Mouse (Mus musculus): ENCODE measurements around the gene Ahr.

Ahr gene

DNA sequence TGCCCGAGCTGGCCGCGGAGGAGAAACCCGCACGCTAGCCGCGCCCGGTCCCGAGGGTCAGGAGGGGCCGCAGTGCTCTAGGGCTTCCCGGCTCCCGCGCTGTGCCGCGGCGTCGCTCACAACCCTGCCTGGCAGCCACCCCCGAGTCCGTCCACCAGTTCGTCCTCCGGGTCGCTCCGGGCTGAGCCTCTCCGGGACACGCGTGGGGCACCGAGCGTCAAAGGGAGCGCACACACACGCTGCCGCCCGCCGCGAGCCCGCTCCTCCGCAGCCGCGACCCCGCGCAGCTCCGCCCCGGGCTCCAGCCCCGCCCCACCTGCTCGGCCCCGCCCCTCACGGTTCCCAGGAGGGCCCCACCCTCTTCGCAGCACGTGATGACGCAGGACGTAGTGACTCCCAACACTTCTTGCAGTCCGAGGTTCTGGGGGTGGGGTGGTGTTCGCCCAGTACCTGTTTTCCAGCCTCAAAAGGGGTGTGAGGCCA, at the start of gene Ahr:
Gene Ahr, minus strand, starts transcription at position 285 of the 483 bp plus-strand sequence.
- peak; percentile 75 to 78 for DNase-seq

DNA sequence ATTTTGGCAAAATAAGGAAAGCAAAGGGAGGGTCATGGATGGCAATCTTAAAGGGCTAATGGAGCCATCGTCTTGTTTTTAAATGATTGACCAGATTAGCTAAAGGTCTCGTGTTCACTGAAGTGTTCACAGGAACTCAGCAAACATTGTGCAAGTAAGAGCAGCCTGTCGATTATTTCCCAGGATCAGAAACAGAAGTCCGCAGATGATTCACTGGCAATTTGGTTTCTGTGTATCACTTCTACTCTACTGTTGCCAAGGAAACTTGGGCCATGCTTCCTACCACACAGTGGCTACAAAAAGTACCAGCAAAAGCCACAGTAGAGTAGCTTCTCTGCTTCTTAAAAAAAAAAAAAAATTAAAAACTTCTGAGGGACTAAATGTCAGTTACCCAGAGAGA, 44.0 kb upstream of the Ahr start:
- no peak for DNase-seq

DNA sequence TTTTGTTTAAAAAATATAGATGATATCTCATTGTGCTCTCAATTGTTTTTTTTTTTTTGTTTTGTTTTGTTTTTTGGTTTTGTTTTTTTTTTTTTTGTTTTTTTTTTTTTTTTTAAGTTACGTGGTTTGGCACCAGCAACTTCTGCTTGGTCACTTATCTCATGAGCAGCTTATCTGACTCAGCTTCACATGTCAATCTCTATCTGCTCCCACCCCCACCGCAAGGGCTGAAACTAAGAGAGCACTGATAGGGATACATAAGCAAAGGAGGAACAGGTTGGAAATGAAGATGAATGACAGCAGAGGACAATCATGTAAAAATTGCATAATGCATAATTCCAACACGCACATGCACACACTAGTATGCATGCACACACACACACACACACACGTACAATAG, 41.3 kb upstream of the Ahr start:
- DNase-seq: no peak

DNA sequence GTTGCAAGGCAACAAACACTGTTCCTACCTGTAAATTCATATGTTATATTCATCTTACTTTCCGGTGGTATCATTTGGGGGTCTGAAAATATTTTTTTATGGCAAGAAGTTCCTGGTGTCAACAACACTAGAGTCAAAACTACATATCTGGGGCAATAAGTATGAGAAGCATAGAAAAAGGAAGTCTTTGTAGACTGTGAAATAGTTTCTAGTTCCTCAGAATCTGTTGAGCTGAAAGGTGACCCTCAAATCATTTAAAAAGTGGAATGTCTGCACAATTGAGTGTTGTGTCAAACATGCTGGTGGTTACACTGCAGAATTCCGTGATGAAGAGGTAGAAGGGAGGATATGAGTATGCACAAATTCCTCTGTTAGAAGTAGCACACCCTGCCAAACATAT, 38.9 kb upstream of the Ahr start:
- no peak for DNase-seq

DNA sequence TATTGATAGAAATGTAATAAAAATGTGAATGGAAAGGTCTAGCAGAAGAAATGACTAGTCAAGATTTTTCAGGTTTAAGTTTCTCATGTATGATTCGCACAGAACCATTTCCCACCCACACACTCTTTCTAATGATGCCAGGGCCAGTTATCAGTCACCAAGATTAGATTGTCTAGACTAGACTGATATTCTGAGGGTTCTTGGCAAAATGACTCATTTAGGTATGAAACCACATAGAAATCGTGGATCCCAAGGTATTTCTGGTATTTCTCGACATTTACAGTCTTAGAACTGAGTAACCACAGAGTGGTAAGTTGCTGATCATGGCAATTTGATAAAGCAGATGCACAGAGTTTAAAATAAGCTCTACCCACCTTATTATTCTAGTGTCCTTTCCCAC, 28.0 kb upstream of the Ahr start:
- DNase-seq: no peak

DNA sequence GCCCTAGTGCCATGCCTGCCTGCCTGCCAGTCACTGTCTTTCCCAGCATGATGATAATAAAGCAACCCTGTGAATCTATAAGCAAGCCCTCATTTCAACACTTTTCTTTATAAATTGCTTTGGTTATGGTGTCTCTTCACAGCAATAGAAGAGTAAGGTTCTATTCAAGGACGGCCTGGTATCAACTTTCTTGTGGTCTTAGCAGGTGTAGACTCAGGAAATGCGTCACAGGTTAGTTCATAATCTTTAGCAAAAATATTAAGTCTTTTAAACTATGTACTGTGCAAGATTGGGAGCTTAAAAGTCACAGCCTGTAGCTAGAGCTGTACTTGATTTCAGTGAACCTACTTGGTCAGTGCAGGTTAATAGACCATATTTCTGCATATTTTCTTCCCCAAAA, 24.0 kb upstream of the Ahr start:
- no peak for DNase-seq

DNA sequence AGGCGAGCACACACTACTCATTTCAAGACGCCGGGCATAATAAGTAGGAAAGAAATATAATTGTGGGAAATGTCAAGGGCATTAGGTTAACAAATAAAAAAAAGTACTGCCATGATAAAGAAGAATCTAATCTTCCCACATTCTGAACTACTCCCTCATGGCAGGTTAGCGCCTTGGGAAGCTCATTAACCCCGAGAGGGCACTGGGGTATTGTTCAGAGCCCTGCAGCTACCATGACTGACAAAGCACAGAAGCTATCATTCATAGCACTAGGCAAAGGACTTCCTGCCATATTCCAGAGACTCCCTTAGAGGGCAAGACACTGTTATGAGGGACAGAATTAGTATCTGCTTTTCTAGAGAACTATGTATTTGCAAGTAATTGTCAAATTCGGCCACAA, 21.1 kb upstream of the Ahr start:
- no peak for DNase-seq

DNA sequence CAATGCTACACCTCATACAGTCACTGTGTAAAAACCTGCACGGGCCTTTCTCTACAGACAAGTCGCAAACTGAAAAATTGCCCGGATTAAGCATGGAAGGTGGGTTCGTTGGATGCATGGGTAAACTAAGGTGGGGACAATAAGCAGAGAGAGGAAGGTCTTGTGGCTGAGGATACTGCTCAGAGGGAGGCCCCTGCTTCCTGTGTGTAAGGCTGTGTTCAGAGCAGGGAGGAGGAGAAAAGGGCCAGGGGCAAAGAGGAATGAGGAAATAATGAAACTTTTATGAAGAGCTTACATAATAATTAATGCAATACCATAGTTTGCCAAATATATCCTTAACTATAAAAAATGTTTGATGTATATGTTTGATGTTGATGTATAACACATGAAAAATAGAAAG, 19.5 kb upstream of the Ahr start:
- no peak for DNase-seq

DNA sequence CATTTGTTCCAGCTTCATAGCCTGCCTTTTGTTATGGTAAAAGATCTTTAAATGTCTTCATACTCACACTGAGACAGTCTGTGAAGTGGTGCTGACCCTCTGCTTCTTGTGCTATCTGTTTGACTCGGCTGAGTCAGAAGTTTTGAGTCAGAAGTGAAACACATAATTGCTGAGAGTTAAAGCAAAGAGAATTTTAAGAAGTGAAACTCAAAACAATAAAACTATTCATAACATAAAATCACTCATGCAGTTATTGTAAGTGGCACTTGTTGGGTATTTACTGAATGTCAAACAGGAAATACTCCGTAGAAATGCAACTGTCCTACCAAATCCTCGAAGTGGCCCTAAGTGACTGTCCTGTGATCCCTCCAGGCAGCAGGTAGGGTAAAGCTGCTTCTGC, 18.3 kb upstream of the Ahr start:
- no peak for DNase-seq

DNA sequence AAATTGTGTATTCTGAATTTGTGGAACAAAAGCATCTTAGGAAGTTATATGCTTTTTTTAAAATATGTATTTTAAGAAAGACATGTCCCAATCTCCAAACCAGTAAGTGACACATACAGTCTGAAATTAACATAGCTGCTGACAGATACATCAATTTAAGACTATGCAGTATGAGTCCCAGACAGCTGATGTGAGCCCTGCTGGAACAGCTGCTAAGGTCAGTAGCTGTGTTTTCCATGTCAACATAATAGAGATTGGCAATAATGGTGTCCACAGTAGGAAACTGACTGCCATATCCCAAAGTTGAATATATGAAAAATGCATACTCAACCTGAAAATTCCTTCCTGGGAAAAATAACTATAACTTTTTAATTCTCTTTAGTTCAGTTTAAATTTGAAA, 15.5 kb upstream of the Ahr start:
- DNase-seq: no peak

DNA sequence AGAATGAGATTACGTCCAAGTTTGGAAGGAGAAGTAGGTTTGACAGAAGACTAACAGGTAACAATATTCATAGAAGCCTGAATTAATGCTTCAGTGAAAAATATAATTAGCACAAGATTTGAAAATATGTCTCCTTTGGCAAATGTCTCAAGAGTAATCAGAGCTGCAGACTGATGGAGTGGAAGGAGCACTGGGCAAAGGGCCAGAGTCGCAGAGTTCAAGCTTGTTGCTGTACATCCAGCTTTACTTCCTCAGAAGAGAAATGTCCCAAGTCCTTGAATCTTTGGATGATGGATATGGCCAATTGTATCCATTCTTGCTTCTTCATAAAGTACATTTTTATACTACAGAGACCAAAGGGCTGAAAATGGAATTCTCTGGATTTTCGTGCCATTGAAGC, 8.0 kb upstream of the Ahr start:
- DNase-seq: no peak

DNA sequence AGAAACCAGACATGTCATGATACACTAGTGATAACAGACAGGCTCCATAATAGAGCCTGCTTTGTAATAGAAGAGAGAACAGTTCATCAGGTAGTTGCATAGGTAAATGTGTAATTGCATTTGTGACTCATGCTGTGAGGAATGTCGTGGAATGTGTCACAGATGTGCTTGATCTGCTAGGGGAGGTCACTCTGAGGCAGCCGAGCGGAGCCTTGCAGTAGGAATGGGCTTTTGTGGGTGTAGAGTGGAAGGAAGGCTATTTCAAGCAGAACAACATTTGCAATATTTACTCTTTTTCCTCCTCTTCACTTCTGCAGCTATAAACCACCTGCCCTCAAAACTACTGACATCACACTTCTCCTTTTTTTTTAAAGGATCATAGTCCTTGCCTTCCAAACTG, 4.0 kb upstream of the Ahr start:
- DNase-seq: no peak

DNA sequence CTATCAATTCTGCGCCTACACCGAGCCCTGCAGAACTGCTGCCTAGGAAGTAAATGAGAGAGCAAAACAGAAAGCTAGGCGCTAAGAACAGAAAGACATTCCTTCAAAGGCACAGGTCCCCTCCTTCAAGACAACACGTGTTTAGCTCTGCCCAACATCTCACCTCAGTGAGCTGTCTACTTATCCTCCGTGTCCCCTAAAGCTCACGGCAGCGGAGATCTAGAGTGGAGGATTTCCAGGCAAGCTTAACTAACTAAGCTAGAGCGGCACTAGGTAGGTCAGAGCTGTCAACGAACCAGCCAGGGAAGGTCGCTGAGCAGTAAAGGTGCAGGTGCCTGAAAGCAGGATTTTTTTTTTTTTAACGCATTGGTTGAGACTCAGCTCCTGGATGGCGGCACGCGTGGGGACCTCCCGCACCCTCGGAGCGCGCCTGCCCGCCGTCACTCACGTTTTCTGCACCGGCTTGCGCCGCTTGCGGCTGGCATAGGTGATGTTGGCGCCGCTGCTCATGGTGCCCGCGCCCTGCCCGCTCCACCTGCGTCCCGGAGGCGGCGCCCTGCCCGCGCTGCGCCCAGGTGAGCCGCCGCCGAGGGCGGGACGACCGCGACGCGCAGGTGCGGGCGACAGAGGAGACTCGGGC, 604 bp downstream of the Ahr start:
- DNase-seq: peak; percentile 24 to 35

DNA sequence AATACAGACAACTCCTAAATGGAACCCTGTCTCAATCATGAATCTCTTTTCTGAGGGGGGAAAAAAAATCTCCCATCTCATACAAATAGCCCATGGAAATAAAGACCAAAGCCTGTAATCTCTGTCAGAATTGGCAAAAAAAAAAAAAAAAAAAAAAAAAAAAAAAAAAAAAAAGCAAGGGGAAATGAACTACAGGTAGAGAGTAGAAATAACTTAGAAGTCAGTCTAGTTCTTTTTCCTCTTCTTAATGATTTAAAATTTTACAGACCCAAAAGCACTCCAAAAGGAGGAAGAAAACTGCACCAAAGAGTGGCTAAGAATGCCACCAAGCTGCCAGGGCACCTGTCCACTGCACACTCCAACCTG, 1.1 kb downstream of the Ahr start:
- DNase-seq: no peak

DNA sequence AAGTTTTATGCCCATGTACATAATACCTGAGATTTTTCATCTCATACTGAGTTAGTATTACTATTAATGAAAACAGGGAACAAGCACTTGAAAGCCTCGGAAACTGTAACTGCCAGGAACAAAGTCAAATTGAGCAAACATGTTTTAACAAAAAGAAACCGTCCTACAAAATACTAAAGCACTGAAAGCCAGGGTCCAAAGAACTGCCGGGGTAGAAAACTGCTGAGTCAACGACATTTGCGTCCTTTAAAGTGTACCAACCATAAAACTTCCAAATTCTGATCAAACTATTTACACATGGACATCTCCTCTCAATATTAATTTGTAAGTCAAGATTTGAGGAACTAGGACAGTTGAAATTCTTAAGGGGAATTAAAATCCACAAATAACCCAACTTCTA, 1.7 kb downstream of the Ahr start:
- no peak for DNase-seq

DNA sequence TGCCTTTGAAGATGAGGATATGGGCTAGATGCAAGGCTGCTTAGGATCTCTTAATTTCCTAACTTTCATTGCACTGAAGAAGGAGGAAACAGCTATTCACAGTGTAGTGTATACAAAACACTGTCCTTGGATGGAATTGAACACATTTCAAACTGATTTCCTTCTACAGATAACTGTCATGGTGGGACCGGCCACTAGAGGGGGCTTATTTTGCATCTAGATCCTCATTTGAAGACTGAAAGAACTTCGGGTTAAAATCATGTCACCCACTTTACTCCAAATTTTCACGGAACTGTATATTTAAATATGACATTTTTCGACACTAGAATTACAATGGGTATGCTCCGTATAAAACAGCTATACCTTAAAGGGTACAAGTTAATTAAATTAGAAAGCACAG, 2.7 kb downstream of the Ahr start:
- DNase-seq: peak; percentile 15 to 29

DNA sequence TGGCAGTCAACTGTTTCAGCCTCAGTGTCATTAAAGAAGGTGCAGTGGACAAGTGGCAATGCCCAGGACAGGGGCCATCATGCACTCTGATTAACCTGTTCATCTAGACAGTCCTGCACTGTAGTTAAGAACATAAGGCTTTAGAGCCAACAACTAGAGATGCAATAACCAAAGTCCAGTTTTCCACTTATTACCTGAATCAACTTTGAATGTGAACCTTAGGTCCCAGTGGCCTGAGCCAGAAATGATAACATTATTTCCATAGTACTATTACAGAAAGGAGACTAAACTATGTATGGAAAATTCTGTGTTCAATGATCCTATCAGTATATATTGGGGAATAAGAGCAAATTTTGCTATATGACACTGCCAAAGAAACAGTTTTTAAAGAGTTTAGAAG, 4.3 kb downstream of the Ahr start:
- DNase-seq: no peak

DNA sequence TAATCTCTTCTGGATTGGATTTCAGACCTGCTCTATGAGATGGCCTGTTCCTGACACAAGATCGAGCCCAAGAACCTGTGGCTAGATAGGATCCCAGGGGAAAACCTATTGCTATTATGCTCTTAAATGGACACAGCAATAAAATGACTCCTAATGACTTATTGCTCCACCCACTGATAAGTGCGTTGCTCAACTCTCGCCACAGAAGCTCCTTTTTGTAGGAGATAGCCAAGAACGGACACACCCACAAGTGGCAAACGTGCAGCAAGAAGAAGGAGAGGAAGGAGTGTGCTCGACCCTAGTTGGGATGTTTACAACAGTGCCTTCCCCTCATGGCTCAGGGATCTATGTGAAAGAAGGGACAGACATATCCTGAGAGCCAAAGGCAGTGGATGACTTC, 7.4 kb downstream of the Ahr start:
- no peak for DNase-seq

DNA sequence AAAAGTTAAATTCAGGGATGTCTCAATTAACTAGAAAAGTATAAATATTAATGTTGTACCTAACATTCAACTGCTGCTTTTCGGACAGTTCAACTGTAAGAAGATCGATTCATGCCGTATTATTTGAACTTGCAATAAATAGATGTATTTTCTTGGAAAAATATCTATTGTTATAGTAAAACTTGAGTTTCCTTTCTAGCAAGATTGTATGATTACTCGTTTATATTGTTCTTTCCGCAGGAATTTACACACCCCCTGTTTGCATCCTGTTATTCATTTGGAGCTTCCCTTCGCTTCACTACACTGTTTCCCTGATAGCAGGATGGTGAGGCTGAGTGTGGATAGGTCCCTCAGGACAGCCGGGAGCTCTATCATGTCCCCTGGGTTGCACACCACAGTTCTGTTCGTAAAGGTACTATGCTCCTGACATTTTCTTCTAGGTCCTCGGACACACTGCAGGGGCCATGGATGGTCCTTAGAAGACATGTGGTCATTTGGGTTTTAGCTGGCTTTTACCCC, 12.2 kb downstream of the Ahr start:
- DNase-seq: no peak

DNA sequence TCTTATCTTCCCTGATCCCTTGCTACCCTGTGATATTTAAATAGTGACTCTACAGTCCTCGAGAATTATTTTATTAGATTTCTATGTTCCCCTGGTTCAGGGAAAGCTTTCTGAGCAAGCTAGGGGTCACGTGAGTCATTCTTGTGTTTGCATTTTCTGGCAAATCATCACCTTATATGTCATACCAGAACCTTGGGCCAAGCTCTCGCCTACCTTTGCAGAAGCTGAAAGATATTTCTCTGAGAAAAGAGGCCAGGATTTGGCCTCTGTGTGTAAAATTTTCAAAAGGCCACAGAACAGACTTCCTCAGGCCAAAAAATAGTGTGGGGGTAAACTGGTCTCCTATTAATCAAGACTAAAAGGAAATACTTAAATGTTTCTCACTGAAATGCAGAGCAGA, 19.2 kb downstream of the Ahr start:
- no peak for DNase-seq

DNA sequence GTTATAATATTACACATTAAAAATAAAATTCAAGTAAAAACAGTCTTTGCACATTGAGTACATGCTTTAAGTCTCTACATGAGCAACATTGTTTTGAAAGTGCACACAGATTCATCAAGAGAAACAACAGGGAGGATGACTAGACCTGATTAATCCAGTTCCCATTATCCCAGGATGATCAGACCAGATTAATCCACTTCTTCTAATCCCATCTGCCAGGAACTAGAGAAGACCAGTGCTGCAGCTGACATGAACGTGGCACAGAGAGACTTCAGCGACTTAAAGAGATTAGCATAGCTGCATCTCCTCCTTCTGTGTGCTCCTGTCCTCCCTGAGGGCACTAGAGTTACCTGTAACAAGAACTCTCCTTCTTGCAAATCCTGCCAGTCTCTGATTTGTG, 20.2 kb downstream of the Ahr start:
- DNase-seq: no peak

DNA sequence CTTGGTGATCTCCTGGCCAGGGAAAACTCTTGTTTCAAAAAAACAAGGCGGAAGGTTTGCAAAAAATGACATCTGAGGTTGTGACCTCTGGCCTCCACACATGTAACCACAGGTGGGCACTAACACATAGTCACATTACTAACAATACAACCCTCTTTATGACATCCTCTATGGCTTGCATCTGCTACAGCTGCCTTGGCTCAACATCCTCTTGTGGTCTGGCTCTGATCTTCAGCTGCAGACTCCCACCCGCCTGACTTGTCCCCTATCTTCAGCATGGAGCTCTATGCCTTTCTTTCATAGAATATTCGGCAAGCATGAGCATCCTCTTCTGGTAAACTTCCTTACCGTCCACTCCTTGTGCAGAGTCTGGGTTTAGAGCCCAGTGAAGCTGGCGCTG, 24.1 kb downstream of the Ahr start:
- no peak for DNase-seq

DNA sequence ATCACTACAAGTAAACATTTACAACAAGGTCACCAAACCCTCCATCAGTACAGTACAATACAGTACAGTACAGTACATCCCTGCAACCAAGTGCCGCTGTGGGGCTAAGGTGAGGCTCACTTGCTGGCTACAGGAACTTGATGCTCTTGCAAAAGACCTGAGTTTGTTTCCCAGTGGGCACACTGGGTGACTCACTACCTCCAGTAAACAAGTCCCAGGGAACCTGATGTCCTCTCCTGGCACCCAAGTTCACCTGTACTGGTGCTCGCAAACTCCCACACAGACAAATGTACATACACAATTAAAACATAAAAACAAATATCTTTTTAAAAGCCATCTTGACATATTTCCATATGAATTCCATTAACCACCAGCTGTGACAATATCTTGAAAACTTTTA, 28.5 kb downstream of the Ahr start:
- DNase-seq: no peak

DNA sequence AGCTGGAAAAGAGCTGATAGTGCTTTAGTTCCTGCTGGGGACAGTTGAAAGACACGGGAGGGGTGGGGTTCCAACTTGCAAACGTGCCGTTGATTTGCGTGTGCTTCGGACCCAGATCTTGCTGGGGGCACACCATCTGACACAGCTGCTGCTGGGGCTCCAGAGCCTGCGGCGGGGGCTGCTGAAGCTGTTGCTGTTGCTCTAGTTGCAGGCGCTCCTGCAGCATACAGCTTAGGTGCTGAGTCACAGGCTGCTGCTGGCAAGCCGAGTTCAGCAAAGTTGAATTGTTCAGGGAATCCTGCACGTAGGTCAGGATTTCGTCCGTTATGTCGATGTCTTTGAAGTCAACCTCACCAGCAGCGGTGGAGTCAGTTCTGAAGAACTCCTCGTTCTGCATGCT, 30.8 kb downstream of the Ahr start:
- DNase-seq: no peak

DNA sequence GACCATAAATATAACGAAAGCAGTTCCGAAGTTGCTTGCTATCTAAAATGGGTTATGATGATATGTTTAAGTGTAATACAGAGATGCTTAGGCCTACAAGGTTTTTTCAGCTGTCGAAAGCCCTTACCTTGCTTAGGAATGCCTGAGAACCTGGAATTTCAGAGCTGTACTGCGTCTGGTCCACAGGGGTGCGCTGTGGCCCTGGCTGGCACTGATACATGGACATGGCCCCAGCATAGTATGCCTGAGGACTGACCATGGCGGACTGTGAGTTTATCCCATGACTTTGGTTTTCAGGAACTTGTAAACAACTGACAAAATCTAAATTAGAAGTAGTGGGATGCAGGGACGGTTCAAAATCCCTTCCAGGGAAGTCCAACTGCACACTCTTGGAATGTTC, 31.3 kb downstream of the Ahr start:
- DNase-seq: no peak

DNA sequence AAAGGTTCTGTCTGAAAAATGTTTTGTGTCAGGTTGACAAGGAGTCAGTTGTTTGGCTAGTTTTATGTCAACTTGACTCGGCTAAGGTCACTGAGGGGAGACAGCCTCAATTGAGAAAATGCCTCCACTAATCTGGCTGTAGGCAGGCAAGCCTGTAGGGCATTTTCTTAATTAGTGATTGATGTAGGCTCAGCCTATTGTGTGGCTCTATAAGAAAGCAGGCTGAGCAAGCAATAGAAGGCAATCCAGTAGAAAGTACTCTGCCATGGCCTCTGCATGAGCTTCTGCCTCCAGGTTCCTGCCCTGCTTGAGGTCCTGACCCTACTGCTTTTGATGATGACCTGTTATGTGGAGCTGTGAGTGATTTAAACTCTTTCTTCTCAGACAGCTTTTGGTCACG, 33.4 kb downstream of the Ahr start:
- DNase-seq: no peak
